Mouse (Mus musculus) spleen, adult 2 months (tissue): Measurements from ENCODE around the gene Ptger2.

ENCODE experiments used
- CTCF ChIP-seq: fragments of 200-500 bp; IDR thresholded peaks from 2 replicates; pipeline ENCODE4 v1.5.1; 2011; ENCODE audit warnings: mild to moderate bottlenecking, inconsistent platforms; ENCODE audit not compliant: insufficient read depth, insufficient read length, insufficient replicate concordance; ENCODE audit errors: extremely low read depth
- POLR2A ChIP-seq: fragments of 200-500 bp; IDR thresholded peaks from 2 replicates; pipeline ENCODE4 v1.6.1; 2011; ENCODE audit warnings: low read depth, low read length, inconsistent platforms

- no peak for TF ChIP-seq CTCF
- TF ChIP-seq POLR2A, result no peak
Measured at GRCm38 (mm10) chr14:45049689-45050418, 61.9 kb downstream of the Ptger2 start.
